Mouse (Mus musculus): ENCODE measurements around the gene Tmod2. TPM values are rescaled to one million over a fixed set of nuclear protein-coding genes. Genes with fewer than 3 reads are reported as not detected.

Tmod2 gene
- polyA plus RNA-seq, 1 experiment from 2014 or later, result 28.5 TPM

Other genes starting within 250 kb of the Tmod2 start
- gene Mapk6, start 201.3 kb downstream of the Tmod2 start, polyA plus RNA-seq (2014; fragmentation: Nextera tagmentation; extraction: Ambion mirVana), result 60.4 and 71.6 TPM in 2 replicates
- gene Leo1, start 169.8 kb downstream of the Tmod2 start, polyA plus RNA-seq (2014; fragmentation: Nextera tagmentation; extraction: Ambion mirVana), result 34.9 and 35.7 TPM in 2 replicates
- 124 and 125 TPM in 2 replicates for gene Tmod3, start 51.7 kb downstream of the Tmod2 start, polyA plus RNA-seq (2014; fragmentation: Nextera tagmentation; extraction: Ambion mirVana)
- gene Lysmd2, start 14.4 kb upstream of the Tmod2 start, polyA plus RNA-seq (2014; fragmentation: Nextera tagmentation; extraction: Ambion mirVana), result 44.6 and 48.3 TPM in 2 replicates
- gene Scg3, start 72.7 kb upstream of the Tmod2 start, polyA plus RNA-seq (2014; fragmentation: Nextera tagmentation; extraction: Ambion mirVana), result 5.8 and 7.0 TPM in 2 replicates
- 12.0 and 12.4 TPM in 2 replicates for gene Bmp5, start 164.0 kb upstream of the Tmod2 start, polyA plus RNA-seq (2014; fragmentation: Nextera tagmentation; extraction: Ambion mirVana)

Measured in embryonic facial prominence, embryonic 14.5 days (tissue).